Mouse (Mus musculus) CH12.LX (cell line): ENCODE measurements around the gene Nop16. TPM values are rescaled to one million over a fixed set of nuclear protein-coding genes. Genes with fewer than 3 reads are reported as not detected.

Source experiments
- DNase-seq: peaks from one replicate; pipeline ENCODE4 v3.0.0-alpha.2; 2013; ENCODE audit errors: extremely low read depth
- H3K27ac ChIP-seq: 2 replicates; pipeline ENCODE4 v1.5.1; 2012; ENCODE audit warnings: low read depth, mild to moderate bottlenecking, control low read depth, moderate library complexity; ENCODE audit not compliant: insufficient read depth
- H3K27me3 ChIP-seq: replicated peaks from 2 replicates; pipeline ENCODE3; 2012; ENCODE audit warnings: inconsistent platforms
- H3K36me3 ChIP-seq, 2 experiments: replicated peaks in 1 of 2; 2 replicates each; pipeline versions ENCODE3 to v1.6.1; 2012; ENCODE audit warnings: inconsistent platforms in 1 of 2, low read length in 1 of 2, mild to moderate bottlenecking in 1 of 2, mixed read lengths in 1 of 2, moderate library complexity in 1 of 2; ENCODE audit not compliant: control insufficient read depth in 1 of 2, insufficient read depth in 1 of 2
- H3K4me1 ChIP-seq, 2 experiments: 2 replicates each; pipeline ENCODE4 v1.6.1; 2012; ENCODE audit warnings: inconsistent platforms in 1 of 2, moderate library complexity in 1 of 2; ENCODE audit not compliant: insufficient read depth in 2 of 2, control insufficient read depth in 1 of 2
- H3K4me2 ChIP-seq: 2 replicates; pipeline ENCODE4 v1.6.1; 2012; ENCODE audit warnings: low read depth, mild to moderate bottlenecking, control low read depth; ENCODE audit not compliant: poor library complexity, insufficient read depth, severe bottlenecking
- H3K4me3 ChIP-seq, 3 experiments: fragments of 150-350 bp in 1 of 3; sonication (generic) in 1 of 3; replicated peaks in 1 of 3; 2 replicates each; pipeline versions ENCODE3 to v1.5.1; 2011 to 2012; ENCODE audit warnings: low read depth in 2 of 3, low read length in 2 of 3, mild to moderate bottlenecking in 2 of 3, moderate library complexity in 2 of 3, control low read depth in 1 of 3, improper control_type of control experiment in 1 of 3, inconsistent platforms in 1 of 3, mixed read lengths in 1 of 3; ENCODE audit not compliant: poor library complexity in 1 of 3
- H3K79me2 ChIP-seq: replicated peaks from 2 replicates; pipeline ENCODE4 v1.6.1; 2012; ENCODE audit warnings: mild to moderate bottlenecking, moderate library complexity; ENCODE audit not compliant: control insufficient read depth, poor library complexity, insufficient read depth, severe bottlenecking; ENCODE audit errors: extremely low read depth
- H3K9ac ChIP-seq: 2 replicates; pipeline ENCODE4 v1.6.1; 2012; ENCODE audit warnings: low read depth, mild to moderate bottlenecking, control low read depth, moderate library complexity; ENCODE audit not compliant: insufficient read depth
- H3K9me3 ChIP-seq: replicated peaks from 2 replicates; pipeline ENCODE3; 2012; ENCODE audit warnings: low read length, inconsistent platforms, mixed read lengths
- BHLHE40 ChIP-seq: IDR thresholded peaks from 2 replicates; pipeline ENCODE4 v1.6.1; 2011; ENCODE audit warnings: mild to moderate bottlenecking, low read depth, low read length, improper control_type of control experiment
- CHD1 ChIP-seq: IDR thresholded peaks from 2 replicates; pipeline ENCODE4 v1.6.1; 2012; ENCODE audit warnings: low read depth, low read length, improper control_type of control experiment, inconsistent platforms
- CHD2 ChIP-seq: IDR thresholded peaks from 2 replicates; pipeline ENCODE4 v1.6.1; 2011; ENCODE audit warnings: low read length, improper control_type of control experiment
- ELF1 ChIP-seq: IDR thresholded peaks from 2 replicates; pipeline ENCODE4 v1.6.1; 2014; ENCODE audit warnings: low read depth, mild to moderate bottlenecking, inconsistent platforms, low read length, improper control_type of control experiment
- EP300 ChIP-seq: IDR thresholded peaks from 2 replicates; pipeline ENCODE4 v1.6.1; 2011; ENCODE audit warnings: low read length, improper control_type of control experiment
- GABPA ChIP-seq: IDR thresholded peaks from 2 replicates; pipeline ENCODE4 v1.6.1; 2012; ENCODE audit warnings: low read depth, low read length, improper control_type of control experiment, inconsistent platforms; ENCODE audit not compliant: insufficient replicate concordance
- JUND ChIP-seq: conservative IDR thresholded peaks from 2 replicates; pipeline ENCODE4 v1.6.1; 2011; ENCODE audit warnings: low read depth, low read length, improper control_type of control experiment
- MAZ ChIP-seq: IDR thresholded peaks from 2 replicates; pipeline ENCODE4 v1.6.1; 2012; ENCODE audit warnings: low read depth, mild to moderate bottlenecking, inconsistent platforms, low read length, improper control_type of control experiment, moderate library complexity
- MYC ChIP-seq: IDR thresholded peaks from 2 replicates; pipeline ENCODE4 v1.6.1; 2011; ENCODE audit warnings: low read depth, mild to moderate bottlenecking, improper control_type of control experiment, low read length
- NELFE ChIP-seq: IDR thresholded peaks from 2 replicates; pipeline ENCODE4 v1.6.1; 2011; ENCODE audit warnings: low read depth, low read length, improper control_type of control experiment
- PAX5 ChIP-seq: IDR thresholded peaks from 2 replicates; pipeline ENCODE4 v1.6.1; 2012; ENCODE audit warnings: low read length, inconsistent platforms, mixed read lengths
- RAD21 ChIP-seq: IDR thresholded peaks from 2 replicates; pipeline ENCODE4 v1.6.1; 2011; ENCODE audit warnings: low read depth, mild to moderate bottlenecking, low read length, improper control_type of control experiment, moderate library complexity
- RCOR1 ChIP-seq: conservative IDR thresholded peaks from 2 replicates; pipeline ENCODE4 v1.6.1; 2012; ENCODE audit warnings: low read depth, mild to moderate bottlenecking, inconsistent platforms, low read length, improper control_type of control experiment
- SMC3 ChIP-seq: IDR thresholded peaks from 2 replicates; pipeline ENCODE4 v1.6.1; 2011; ENCODE audit warnings: low read depth, low read length, improper control_type of control experiment
- TBP ChIP-seq: conservative IDR thresholded peaks from 2 replicates; pipeline ENCODE4 v1.6.1; 2011; ENCODE audit warnings: low read depth, low read length, improper control_type of control experiment
- UBTF ChIP-seq: IDR thresholded peaks from 2 replicates; pipeline ENCODE4 v1.6.1; 2012; ENCODE audit warnings: low read depth, mild to moderate bottlenecking, inconsistent platforms, low read length, improper control_type of control experiment, moderate library complexity
- USF1 ChIP-seq: IDR thresholded peaks from 2 replicates; pipeline ENCODE4 v1.6.1; 2014; ENCODE audit warnings: low read depth, mild to moderate bottlenecking, inconsistent platforms, low read length, improper control_type of control experiment
- USF2 ChIP-seq: conservative IDR thresholded peaks from 2 replicates; pipeline ENCODE4 v1.6.1; 2011; ENCODE audit warnings: low read depth, low read length, improper control_type of control experiment
- ZKSCAN1 ChIP-seq: IDR thresholded peaks from 2 replicates; pipeline ENCODE4 v1.6.1; 2012; ENCODE audit warnings: low read depth, inconsistent platforms, low read length, improper control_type of control experiment, borderline replicate concordance
- ZMIZ1 ChIP-seq: IDR thresholded peaks from 2 replicates; pipeline ENCODE4 v1.6.1; 2012; ENCODE audit warnings: low read depth, mild to moderate bottlenecking, inconsistent platforms, low read length, improper control_type of control experiment
- dilution Hi-C: fragments of 300-500 bp; cut with MboI; formaldehyde crosslinking; loops from 2 replicates; pipeline ENCODE4 v1.14.3; 2020; ENCODE audit warnings: low sequenced_read_pairs; ENCODE audit not compliant: extremely low pct_unique_long_range_greater_than_20kb, extremely low pct_ligation_motif_present
- in situ Hi-C: fragments of 300-500 bp; cut with MboI; formaldehyde crosslinking; loops from 3 replicates; pipeline ENCODE4 v1.14.3; 2019; ENCODE audit warnings: low sequenced_read_pairs, low pct_ligation_motif_present, low pct_unique_long_range_greater_than_20kb, mixed read lengths
- polyA plus RNA-seq: library from polyadenylated mRNA; unstranded; fragments of >175 nt; gene quantifications from 2 replicates; pipeline ENCODE4 v1.2.1, GENCODE M21; 2012; ENCODE audit warnings: low read depth; ENCODE audit not compliant: insufficient read length
- total RNA-seq, 2 experiments: library from RNA; depleted of rRNA; stranded (reverse); fragments of 300-350 nt in 1 of 2; fragments of >200 nt in 1 of 2; gene quantifications; 2 replicates each; pipeline ENCODE4 v1.2.3; 2012 to 2014

Nop16 gene
- total and polyA plus RNA-seq, 3 experiments = 100 to 187 (median 127) TPM

DNA sequence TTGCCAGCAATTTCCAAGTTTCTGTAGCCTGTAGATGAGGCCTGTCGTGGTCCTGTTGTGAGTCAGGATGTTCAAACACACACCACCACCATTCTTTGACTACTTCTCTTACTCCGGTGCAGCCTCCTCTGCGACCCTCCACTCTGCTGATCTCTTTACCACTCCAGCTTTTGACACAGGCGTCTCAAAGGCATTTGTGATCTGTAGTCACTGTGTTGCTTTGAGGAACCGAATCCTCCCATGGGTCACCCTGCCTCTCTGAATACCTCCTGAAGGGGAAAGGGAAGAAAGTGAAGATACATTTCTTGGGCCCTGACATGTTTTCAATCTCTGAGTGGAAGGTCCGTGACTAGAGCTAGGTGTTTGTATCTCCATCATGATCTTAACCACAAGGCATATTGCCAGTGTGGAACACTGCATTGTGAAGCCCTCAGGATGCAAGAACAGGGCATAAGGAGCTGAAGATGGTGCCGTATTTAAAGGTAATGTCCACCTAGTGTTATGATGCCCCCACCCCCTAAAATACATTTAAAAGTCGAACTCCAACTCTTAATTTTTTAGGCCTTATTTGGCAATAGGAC lies 2.0 kb upstream of the Nop16 start:
- H3K9ac ChIP-seq = no peak overlapping the region
- DNase-seq = no peak
- H3K27me3 ChIP-seq = no peaks in the 10 kb centered on the region
- peaks cover 28% of the 10 kb centered on the region for H3K79me2 ChIP-seq
- peaks cover 7 to 30% of the 10 kb centered on the region in 2 experiments for H3K4me1 ChIP-seq
- dilution Hi-C loops (no loop called here), in situ Hi-C loops (no loop called here)
- H3K4me2 ChIP-seq = peak overlapping the region; percentile 65
- no peak overlapping the region for H3K4me3 ChIP-seq
- peaks cover 8 to 70% of the 10 kb centered on the region in 2 experiments for H3K36me3 ChIP-seq
- H3K27ac ChIP-seq = no peak overlapping the region
- no peaks in the 10 kb centered on the region for H3K9me3 ChIP-seq
- TF ChIP-seq SMC3 = no peak
- TF ChIP-seq MYC = no peak
- TF ChIP-seq RCOR1 = no peak
- no peak for TF ChIP-seq TBP

GRCm38 (mm10) chr13:54589414-54589995 lies 385 bp downstream of the Nop16 start:
- dilution Hi-C loops (no loop called here), in situ Hi-C loops (no loop called here)
- TF ChIP-seq EP300 = no peak
- no peak for TF ChIP-seq CHD1
- TF ChIP-seq CHD2 = peak; percentile 36; the same call in 1 of the 2 replicates
- TF ChIP-seq USF1 = no peak
- Histone ChIP-seq H3K27ac (peak overlapping the region; percentile 22), H3K27me3 (no peaks in the 10 kb centered on the region), H3K36me3 (peaks cover 19 to 68% of the 10 kb centered on the region in 2 experiments), H3K79me2 (peaks cover 28% of the 10 kb centered on the region), H3K4me3 (peak overlapping the region; percentile 67 to 99 (median 79)), H3K4me2 (peak overlapping the region; percentile 63), H3K9ac (peak overlapping the region; percentile 70), H3K9me3 (no peaks in the 10 kb centered on the region), H3K4me1 (peaks cover 7 to 32% of the 10 kb centered on the region in 2 experiments)
- DNase-seq = no peak

- Histone ChIP-seq H3K27me3 (no peaks in the 10 kb centered on the region), H3K9me3 (no peaks in the 10 kb centered on the region), H3K79me2 (peaks cover 23% of the 10 kb centered on the region), H3K9ac (no peak overlapping the region), H3K36me3 (peaks cover 50 to 76% of the 10 kb centered on the region in 2 experiments), H3K4me3 (no peak overlapping the region), H3K4me1 (peaks cover 5 to 20% of the 10 kb centered on the region in 2 experiments), H3K4me2 (no peak overlapping the region), H3K27ac (no peak overlapping the region)
- dilution Hi-C loops (no loop called here), in situ Hi-C loops (no loop called here)
- no peak for DNase-seq
- no peak for TF ChIP-seq JUND
- no peak for TF ChIP-seq NELFE
- TF ChIP-seq TBP = no peak
- TF ChIP-seq PAX5 = no peak
- no peak for TF ChIP-seq GABPA
- TF ChIP-seq BHLHE40 = no peak
- no peak for TF ChIP-seq ZMIZ1
- no peak for TF ChIP-seq USF2
- no peak for TF ChIP-seq MAZ
- no peak for TF ChIP-seq ZKSCAN1
- no peak for TF ChIP-seq RAD21
- no peak for TF ChIP-seq RCOR1
- no peak for TF ChIP-seq ELF1
- no peak for TF ChIP-seq USF1
- no peak for TF ChIP-seq UBTF
Observed at GRCm38 (mm10) chr13:54585831-54586230, 4.1 kb downstream of the Nop16 start.
